Mouse (Mus musculus): ENCODE results near the gene Ptprj.

DNA sequence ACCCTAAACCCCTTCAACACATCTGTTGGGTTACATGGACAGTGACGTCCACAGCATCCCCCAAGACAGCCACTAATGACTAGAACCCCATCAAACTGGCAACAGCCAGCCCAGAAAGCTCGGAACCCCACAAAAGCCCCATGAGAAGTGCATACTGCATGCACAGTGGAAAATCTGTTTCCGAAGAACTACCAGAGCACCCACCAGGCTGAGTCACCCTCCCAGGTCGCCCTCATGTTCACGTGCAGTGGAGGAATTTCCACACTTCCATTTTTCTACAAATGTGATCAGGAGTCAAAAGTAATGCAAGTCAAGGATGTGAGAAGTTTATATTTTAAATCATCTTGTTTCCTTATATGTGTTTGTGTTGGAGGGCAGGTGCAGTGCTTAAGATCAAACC, 52.3 kb downstream of the Ptprj start:
- TF ChIP-seq EP300 (IDR thresholded peaks at IDR 0.05; ENCODE audit: insufficient read depth, low read depth, low read length) (no peak), CTCF (IDR thresholded peaks at IDR 0.05) (no peak)

Data from heart, adult 2 months (tissue).